Mouse (Mus musculus) macrophage (primary cell): ENCODE results near the gene Ptpn11. TPM values are rescaled to one million over a fixed set of nuclear protein-coding genes. Genes with fewer than 3 reads are reported as not detected.

Experiments used
- H3K27ac ChIP-seq: fragments of 350-480 bp; formaldehyde crosslinking; 2 replicates; pipeline ENCODE4 v1.9.0; 2021
- H3K36me3 ChIP-seq: fragments of 350-480 bp; formaldehyde crosslinking; 2 replicates; pipeline ENCODE4 v1.9.0; 2021; ENCODE audit errors: inconsistent target
- H3K4me3 ChIP-seq: fragments of 350-480 bp; formaldehyde crosslinking; 2 replicates; pipeline ENCODE4 v1.9.0; 2021; ENCODE audit errors: inconsistent target
- H3K79me2 ChIP-seq: fragments of 350-480 bp; formaldehyde crosslinking; 2 replicates; pipeline ENCODE4 v1.9.0; 2021; ENCODE audit errors: inconsistent target
- WGBS: methylation state at CpG from one replicate; pipeline ENCODE4 v1.1.7; 2026; ENCODE audit warnings: inconsistent platforms; ENCODE audit not compliant: missing documents; 5-methylcytosine and 5-hydroxymethylcytosine counted together
- polyA plus RNA-seq: library from polyadenylated mRNA; stranded (reverse); fragments of 250-400 nt; gene quantifications from 3 replicates; pipeline ENCODE4 v1.2.4, GENCODE M21; 2018; ENCODE audit warnings: inconsistent platforms

Gene Ptpn11
- polyA plus RNA-seq, 1 experiment from 2014 or later, result 36.3 TPM

- Histone ChIP-seq H3K36me3 (no peaks in the 10 kb centered on the region), H3K27ac (no peak overlapping the region), H3K79me2 (no peaks in the 10 kb centered on the region), H3K4me3 (no peak overlapping the region)
- 43% methylated on average over 4 of the region's 4 CpGs for WGBS
Observed at GRCm38 (mm10) chr5:121118345-121118744, 72.9 kb downstream of the Ptpn11 start.

- no peak overlapping the region for H3K4me3 ChIP-seq
- WGBS, result 89% methylated on average over 3 of the region's 3 CpGs
- no peaks in the 10 kb centered on the region for H3K79me2 ChIP-seq
- no peaks in the 10 kb centered on the region for H3K36me3 ChIP-seq
- no peak overlapping the region for H3K27ac ChIP-seq
Observed at GRCm38 (mm10) chr5:121116941-121117340, 74.3 kb downstream of the Ptpn11 start.

GRCm38 (mm10) chr5:121115391-121116157, 75.6 kb downstream of the Ptpn11 start:
- WGBS, result 94% methylated on average over 8 of the region's 8 CpGs
- Histone ChIP-seq H3K36me3 (no peaks in the 10 kb centered on the region), H3K27ac (no peak overlapping the region), H3K4me3 (no peak overlapping the region), H3K79me2 (no peaks in the 10 kb centered on the region)

- Histone ChIP-seq H3K36me3 (no peaks in the 10 kb centered on the region), H3K79me2 (no peaks in the 10 kb centered on the region), H3K27ac (no peak overlapping the region), H3K4me3 (no peak overlapping the region)
- WGBS, result 73% methylated on average over 14 of the region's 14 CpGs
Observed at GRCm38 (mm10) chr5:121114151-121114550, 77.0 kb downstream of the Ptpn11 start.

DNA sequence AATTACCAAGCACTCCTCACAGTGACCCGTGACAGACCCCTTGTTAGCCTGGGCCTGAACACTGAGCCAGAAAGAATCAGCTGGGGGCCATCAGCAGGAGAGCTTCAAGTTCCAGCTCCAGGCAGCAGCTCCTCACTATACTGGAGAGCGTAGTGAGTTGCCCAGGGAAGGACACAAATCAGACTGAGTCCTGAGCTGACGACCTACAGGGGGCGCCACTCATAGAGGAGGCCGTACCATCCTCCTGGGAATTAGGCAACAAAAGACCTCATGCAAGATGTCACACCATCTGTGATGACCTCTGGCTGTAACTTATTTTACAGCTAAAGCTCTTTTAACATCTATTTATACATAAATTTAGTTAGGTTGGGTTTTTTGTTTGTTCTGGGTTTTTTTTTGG, 78.8 kb downstream of the Ptpn11 start:
- Histone ChIP-seq H3K4me3 (no peak overlapping the region), H3K27ac (no peak overlapping the region), H3K36me3 (no peaks in the 10 kb centered on the region), H3K79me2 (no peaks in the 10 kb centered on the region)
- 84% methylated on average over 5 of the region's 5 CpGs for WGBS

DNA sequence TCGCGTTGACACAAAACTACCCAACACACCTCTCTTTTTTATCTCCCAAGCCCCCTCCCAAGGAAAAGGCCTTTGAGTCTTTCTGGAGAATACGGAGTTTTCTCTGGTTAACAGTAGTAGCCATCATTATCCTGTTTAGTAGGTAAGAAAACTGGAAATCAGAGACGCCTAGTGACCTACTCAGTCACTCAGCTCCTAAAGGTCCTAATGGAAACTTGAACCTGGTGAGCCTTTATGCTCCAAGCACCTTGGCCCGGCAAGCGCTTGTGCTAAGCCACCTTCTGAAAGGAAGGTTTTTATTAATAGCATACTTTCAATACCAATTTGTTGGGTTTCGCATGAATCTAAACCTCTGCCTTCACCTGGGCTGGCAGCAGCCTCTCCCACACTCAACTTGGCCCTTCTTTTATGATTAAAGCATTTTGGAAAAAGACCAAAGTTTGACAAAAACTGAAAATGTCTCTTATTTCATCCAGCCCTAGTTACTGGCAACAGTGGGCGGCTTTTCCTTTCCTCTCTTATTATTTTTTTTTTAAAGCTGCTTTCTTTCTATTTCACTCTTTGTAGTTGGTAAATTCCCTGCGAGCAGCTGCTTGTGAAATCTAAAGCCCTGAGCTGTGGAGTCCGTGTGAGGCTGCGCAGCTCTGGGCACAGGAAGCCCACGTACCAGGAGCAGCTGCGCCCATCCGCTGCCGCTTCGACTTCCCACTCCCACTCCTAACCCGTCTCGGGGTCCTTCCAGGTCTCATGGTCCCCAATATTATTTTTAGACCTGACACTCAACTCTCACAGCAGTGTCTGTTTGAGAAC, 79.9 kb downstream of the Ptpn11 start:
- Histone ChIP-seq H3K36me3 (no peaks in the 10 kb centered on the region), H3K27ac (no peak overlapping the region), H3K4me3 (no peak overlapping the region), H3K79me2 (no peaks in the 10 kb centered on the region)
- WGBS, result 65% methylated on average over 18 of the region's 18 CpGs

DNA sequence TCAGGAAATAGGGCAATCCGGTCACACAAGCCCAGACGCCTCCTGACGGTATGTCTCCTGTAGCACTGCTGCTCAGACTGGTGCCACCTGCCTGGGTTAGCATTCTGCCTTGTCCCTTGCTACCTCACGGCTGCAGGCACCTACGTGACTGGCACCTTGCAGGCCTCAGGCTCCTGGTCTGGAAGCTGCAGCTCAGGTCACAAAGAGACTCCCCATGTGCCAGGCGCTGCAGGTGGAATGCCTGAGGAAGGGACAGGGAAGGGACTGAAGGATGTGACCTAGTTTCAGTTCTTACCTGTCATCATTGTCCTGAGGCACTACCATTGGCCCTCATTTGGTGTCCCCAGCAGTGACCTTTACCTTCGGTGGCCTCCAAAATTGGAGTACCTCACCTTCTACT, 82.0 kb downstream of the Ptpn11 start:
- Histone ChIP-seq H3K36me3 (no peaks in the 10 kb centered on the region), H3K4me3 (no peak overlapping the region), H3K79me2 (no peaks in the 10 kb centered on the region), H3K27ac (no peak overlapping the region)
- 94% methylated on average over 7 of the region's 7 CpGs for WGBS

DNA sequence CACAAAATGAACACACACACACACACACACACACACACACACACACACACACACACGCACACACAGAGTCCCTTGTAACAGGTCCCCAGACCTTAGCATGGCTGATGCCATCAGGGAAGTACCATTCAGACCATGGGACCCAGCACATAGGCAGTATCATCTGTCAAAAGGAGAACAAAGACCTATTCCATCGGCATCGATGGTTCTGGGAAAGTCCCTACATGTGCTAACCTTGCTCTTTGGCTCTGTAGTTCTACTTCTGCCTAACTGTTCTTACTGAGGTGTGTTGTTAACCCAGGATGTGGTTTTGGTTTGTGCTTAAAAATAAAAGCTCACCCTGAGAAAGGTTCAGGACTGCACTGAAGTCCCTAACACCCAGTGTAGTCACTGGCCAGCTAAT, 84.3 kb downstream of the Ptpn11 start:
- Histone ChIP-seq H3K4me3 (no peak overlapping the region), H3K27ac (no peak overlapping the region), H3K36me3 (no peaks in the 10 kb centered on the region), H3K79me2 (no peaks in the 10 kb centered on the region)
- WGBS, result 0% methylated on average over 2 of the region's 3 CpGs

DNA sequence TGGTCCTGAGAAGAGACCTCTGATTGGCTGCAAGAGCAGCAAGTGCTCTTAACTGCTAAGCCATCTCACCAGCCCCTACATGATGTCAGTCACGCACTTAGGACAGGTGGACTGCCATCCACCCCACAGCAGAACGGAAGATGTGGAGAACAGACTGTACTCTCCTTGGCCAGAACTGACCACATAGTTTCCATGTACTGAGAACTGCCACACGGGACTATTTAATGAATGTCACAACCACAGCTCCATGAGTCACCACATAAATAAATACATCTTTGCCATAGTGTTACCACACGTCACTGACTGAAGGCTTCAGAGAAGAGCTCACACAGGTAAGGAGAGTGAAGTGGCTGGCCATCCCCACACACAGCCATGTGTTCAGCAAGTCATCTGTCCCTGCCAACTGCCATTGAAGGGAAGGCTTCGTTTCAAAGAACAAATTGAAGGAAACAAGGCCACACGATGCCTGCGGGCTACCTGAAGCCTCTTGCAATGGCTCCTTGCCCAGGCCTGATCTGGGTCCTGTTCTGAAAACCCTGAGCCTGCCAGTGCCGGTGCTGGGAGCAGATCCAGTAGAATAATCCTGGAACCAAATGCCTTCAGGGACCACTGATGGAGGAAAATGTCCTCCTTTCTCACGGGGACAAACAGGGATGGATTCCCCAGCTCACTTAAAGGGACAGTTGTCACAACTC, 90.2 kb downstream of the Ptpn11 start:
- H3K79me2 ChIP-seq, result no peaks in the 10 kb centered on the region
- no peaks in the 10 kb centered on the region for H3K36me3 ChIP-seq
- H3K27ac ChIP-seq, result no peak overlapping the region
- H3K4me3 ChIP-seq, result no peak overlapping the region
- 75% methylated on average over 9 of the region's 9 CpGs for WGBS

GRCm38 (mm10) chr5:121100095-121100494, 91.1 kb downstream of the Ptpn11 start:
- Histone ChIP-seq H3K36me3 (no peaks in the 10 kb centered on the region), H3K79me2 (no peaks in the 10 kb centered on the region), H3K27ac (no peak overlapping the region), H3K4me3 (no peak overlapping the region)
- 14% methylated on average over 2 of the region's 2 CpGs for WGBS

DNA sequence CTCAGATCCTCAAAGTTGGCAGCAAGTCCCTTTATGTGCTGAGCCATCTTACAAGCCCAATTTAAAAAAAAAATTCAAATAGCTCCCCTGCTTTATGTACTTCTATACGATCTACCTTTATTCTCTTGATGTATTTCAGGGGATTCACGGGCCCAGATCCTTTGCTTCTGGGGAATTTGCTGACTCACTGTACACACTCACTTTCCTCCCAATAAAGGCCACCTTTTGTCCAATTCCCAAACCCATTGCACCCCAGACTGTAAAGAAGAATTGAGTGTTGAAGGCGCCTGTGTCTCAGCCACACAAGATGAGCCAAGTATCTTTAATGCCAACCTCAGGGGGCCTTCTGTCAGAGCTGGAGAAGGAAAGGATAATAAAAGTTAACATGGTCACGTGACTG, 93.2 kb downstream of the Ptpn11 start:
- Histone ChIP-seq H3K36me3 (no peaks in the 10 kb centered on the region), H3K79me2 (no peaks in the 10 kb centered on the region), H3K27ac (no peak overlapping the region), H3K4me3 (no peak overlapping the region)
- 96% methylated on average over 4 of the region's 4 CpGs for WGBS

DNA sequence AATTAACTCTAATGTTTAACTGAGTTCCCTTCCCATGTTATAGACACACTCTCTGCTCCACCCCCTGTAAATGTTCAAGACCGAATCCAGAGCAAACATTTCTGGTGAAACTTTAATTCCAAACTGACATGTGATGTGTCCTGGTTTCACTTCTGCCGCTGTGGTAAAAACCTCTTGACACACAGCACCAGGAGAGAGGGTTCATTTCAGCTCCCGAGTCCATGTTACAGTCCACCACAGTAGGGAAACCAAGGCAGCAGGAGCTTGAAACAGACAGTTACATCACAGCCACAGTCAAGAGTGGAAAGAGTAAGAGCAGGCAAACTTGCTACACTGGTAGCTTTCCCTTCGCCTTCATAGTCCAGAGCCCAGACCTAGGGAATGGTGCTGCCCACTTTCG, 94.5 kb downstream of the Ptpn11 start:
- no peaks in the 10 kb centered on the region for H3K79me2 ChIP-seq
- WGBS, result 41% methylated on average over 5 of the region's 5 CpGs

GRCm38 (mm10) chr5:121093281-121093680, 97.9 kb downstream of the Ptpn11 start:
- Histone ChIP-seq H3K27ac (no peak overlapping the region), H3K4me3 (no peak overlapping the region), H3K36me3 (no peaks in the 10 kb centered on the region), H3K79me2 (no peaks in the 10 kb centered on the region)
- 14% methylated on average over 3 of the region's 3 CpGs for WGBS

More for the DNA sequence above, 94.5 kb downstream of the Ptpn11 start:
- Histone ChIP-seq H3K4me3 (no peak overlapping the region), H3K27ac (no peak overlapping the region), H3K36me3 (no peaks in the 10 kb centered on the region)

- Histone ChIP-seq H3K27ac (no peak overlapping the region), H3K36me3 (no peaks in the 10 kb centered on the region), H3K79me2 (no peaks in the 10 kb centered on the region), H3K4me3 (no peak overlapping the region)
- WGBS, result 79% methylated on average over 7 of the region's 7 CpGs
Observed at GRCm38 (mm10) chr5:121089660-121090059, 101.5 kb downstream of the Ptpn11 start.

DNA sequence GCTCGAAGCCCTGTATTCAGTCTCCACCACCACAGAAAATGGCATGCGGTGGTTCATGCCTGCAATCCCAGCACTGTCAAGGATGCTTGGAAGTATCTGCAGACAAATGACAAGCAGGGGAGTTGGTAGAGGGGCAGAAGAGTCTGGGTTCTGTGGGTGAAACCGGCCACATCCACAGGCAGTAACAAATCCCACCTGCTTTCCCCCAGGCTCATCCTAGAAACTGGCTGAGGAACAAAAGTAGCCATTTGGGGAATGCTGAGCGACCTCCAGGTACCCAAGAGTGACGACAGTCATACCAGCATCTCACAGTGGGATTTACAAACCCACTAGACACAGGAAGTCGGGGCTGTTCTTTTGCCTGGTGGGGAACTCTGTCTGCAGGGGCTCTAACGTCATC, 103.5 kb downstream of the Ptpn11 start:
- Histone ChIP-seq H3K36me3 (no peaks in the 10 kb centered on the region), H3K4me3 (no peak overlapping the region), H3K79me2 (no peaks in the 10 kb centered on the region), H3K27ac (no peak overlapping the region)
- WGBS, result 62% methylated on average over 7 of the region's 7 CpGs
